Mouse (Mus musculus): ENCODE results near the gene Rin1. TPM values are rescaled to one million over a fixed set of nuclear protein-coding genes. Genes with fewer than 3 reads are reported as not detected.

The Rin1 gene
- polyA plus RNA-seq, 2 experiments = 2.6 to 4.9 TPM

GRCm38 (mm10) chr19:5089324-5089723 is 39.0 kb downstream of the Rin1 start:
- DNase-seq (ENCODE audit: low spot score) = no peak
- H3K4me3 ChIP-seq (replicated peaks; ENCODE audit: low read length) = peak overlapping the region; percentile 84
- peak overlapping the region; percentile 72; the same call in 1 of the 2 replicates for H3K9ac ChIP-seq (ENCODE audit: low read depth, low read length, severe bottlenecking)
- H3K9me3 ChIP-seq (ENCODE audit: control insufficient read depth, low read length) = no peaks in the 10 kb centered on the region
- H3K27ac ChIP-seq (replicated peaks; ENCODE audit: low read depth, low read length) = no peak overlapping the region
- no peak for TF ChIP-seq POLR2A (IDR thresholded peaks at IDR 0.05; ENCODE audit: borderline replicate concordance, extremely low read depth, insufficient read depth, insufficient read length)
- H3K4me2 ChIP-seq (replicated peaks; ENCODE audit: low read depth, low read length, severe bottlenecking) = peak overlapping the region; percentile 81
- H3K4me1 ChIP-seq (ENCODE audit: control insufficient read depth, insufficient read depth, low read length) = peaks cover 17% of the 10 kb centered on the region
- peaks cover 22% of the 10 kb centered on the region for H3K27me3 ChIP-seq (ENCODE audit: control insufficient read depth, insufficient read depth, low read length)
- 88% methylated on average over 4 of the region's 4 CpGs for whole genome bisulfite sequencing
- peaks cover 44% of the 10 kb centered on the region for H3K36me3 ChIP-seq (ENCODE audit: control insufficient read depth, insufficient read depth, low read length)
- no peak for ATAC-seq (ENCODE audit: low FRiP score, low read depth)

- no peak overlapping the region for H3K4me3 ChIP-seq (replicated peaks; ENCODE audit: low read length)
- H3K9ac ChIP-seq (ENCODE audit: low read depth, low read length, severe bottlenecking) = no peak overlapping the region
- H3K27ac ChIP-seq (replicated peaks; ENCODE audit: low read depth, low read length) = no peak overlapping the region
- DNase-seq (ENCODE audit: low spot score) (no peak), ATAC-seq (ENCODE audit: low FRiP score, low read depth) (no peak)
- peaks cover 44% of the 10 kb centered on the region for H3K36me3 ChIP-seq (ENCODE audit: control insufficient read depth, insufficient read depth, low read length)
- no peaks in the 10 kb centered on the region for H3K9me3 ChIP-seq (ENCODE audit: control insufficient read depth, low read length)
- no peak for TF ChIP-seq POLR2A (IDR thresholded peaks at IDR 0.05; ENCODE audit: borderline replicate concordance, extremely low read depth, insufficient read depth, insufficient read length)
- 84% methylated on average over 10 of the region's 10 CpGs for WGBS
- H3K4me2 ChIP-seq (replicated peaks; ENCODE audit: low read depth, low read length, severe bottlenecking) = no peak overlapping the region
- peaks cover 43% of the 10 kb centered on the region for H3K4me1 ChIP-seq (ENCODE audit: control insufficient read depth, insufficient read depth, low read length)
- no peaks in the 10 kb centered on the region for H3K27me3 ChIP-seq (ENCODE audit: control insufficient read depth, insufficient read depth, low read length)
Observed at GRCm38 (mm10) chr19:5092083-5092482, 41.8 kb downstream of the Rin1 start.

GRCm38 (mm10) chr19:5093481-5094242 is 43.4 kb downstream of the Rin1 start:
- H3K4me2 ChIP-seq (replicated peaks; ENCODE audit: low read depth, low read length, severe bottlenecking) = no peak overlapping the region
- H3K36me3 ChIP-seq (ENCODE audit: control insufficient read depth, insufficient read depth, low read length) = peaks cover 44% of the 10 kb centered on the region
- no peaks in the 10 kb centered on the region for H3K9me3 ChIP-seq (ENCODE audit: control insufficient read depth, low read length)
- peaks cover 44% of the 10 kb centered on the region for H3K4me1 ChIP-seq (ENCODE audit: control insufficient read depth, insufficient read depth, low read length)
- H3K27ac ChIP-seq (replicated peaks; ENCODE audit: low read depth, low read length) = no peak overlapping the region
- H3K9ac ChIP-seq (ENCODE audit: low read depth, low read length, severe bottlenecking) = no peak overlapping the region
- no peak for DNase-seq (ENCODE audit: low spot score)
- 72% methylated on average over 12 of the region's 12 CpGs for WGBS
- H3K27me3 ChIP-seq (ENCODE audit: control insufficient read depth, insufficient read depth, low read length) = no peaks in the 10 kb centered on the region
- no peak for TF ChIP-seq POLR2A (IDR thresholded peaks at IDR 0.05; ENCODE audit: borderline replicate concordance, extremely low read depth, insufficient read depth, insufficient read length)
- ATAC-seq (ENCODE audit: low FRiP score, low read depth) = no peak
- H3K4me3 ChIP-seq (replicated peaks; ENCODE audit: low read length) = no peak overlapping the region

- Histone ChIP-seq H3K36me3 (ENCODE audit: control insufficient read depth, insufficient read depth, low read length) (peaks cover 43% of the 10 kb centered on the region), H3K4me2 (replicated peaks; ENCODE audit: low read depth, low read length, severe bottlenecking) (peak overlapping the region; percentile 35), H3K4me1 (ENCODE audit: control insufficient read depth, insufficient read depth, low read length) (peaks cover 41% of the 10 kb centered on the region), H3K9ac (ENCODE audit: low read depth, low read length, severe bottlenecking) (no peak overlapping the region), H3K4me3 (replicated peaks; ENCODE audit: low read length) (no peak overlapping the region; the same call in 1 of the 2 replicates), H3K9me3 (ENCODE audit: control insufficient read depth, low read length) (no peaks in the 10 kb centered on the region), H3K27me3 (ENCODE audit: control insufficient read depth, insufficient read depth, low read length) (no peaks in the 10 kb centered on the region), H3K27ac (replicated peaks; ENCODE audit: low read depth, low read length) (no peak overlapping the region)
- TF ChIP-seq POLR2A (IDR thresholded peaks at IDR 0.05; ENCODE audit: borderline replicate concordance, extremely low read depth, insufficient read depth, insufficient read length) = no peak
- DNase-seq (ENCODE audit: low spot score) (peak; percentile 87), ATAC-seq (ENCODE audit: low FRiP score, low read depth) (peak; percentile 56)
- under 1% methylated on average over 21 of the region's 21 CpGs for WGBS
Observed at GRCm38 (mm10) chr19:5094243-5094632, 44.0 kb downstream of the Rin1 start.

GRCm38 (mm10) chr19:5094746-5095417 is 44.6 kb downstream of the Rin1 start:
- ATAC-seq (ENCODE audit: low FRiP score, low read depth) (no peak; the same call in 1 of the 2 replicates), DNase-seq (ENCODE audit: low spot score) (no peak)
- Histone ChIP-seq H3K4me2 (replicated peaks; ENCODE audit: low read depth, low read length, severe bottlenecking) (peak overlapping the region; percentile 35), H3K4me3 (replicated peaks; ENCODE audit: low read length) (no peak overlapping the region; the same call in 1 of the 2 replicates), H3K36me3 (ENCODE audit: control insufficient read depth, insufficient read depth, low read length) (peaks cover 44% of the 10 kb centered on the region), H3K27me3 (ENCODE audit: control insufficient read depth, insufficient read depth, low read length) (no peaks in the 10 kb centered on the region), H3K4me1 (ENCODE audit: control insufficient read depth, insufficient read depth, low read length) (peaks cover 38% of the 10 kb centered on the region), H3K27ac (replicated peaks; ENCODE audit: low read depth, low read length) (0 out of 2 replicates have a peak overlapping the region, but pooled peaks have one; percentile 26), H3K9me3 (ENCODE audit: control insufficient read depth, low read length) (no peaks in the 10 kb centered on the region), H3K9ac (ENCODE audit: low read depth, low read length, severe bottlenecking) (no peak overlapping the region)
- no peak for TF ChIP-seq POLR2A (IDR thresholded peaks at IDR 0.05; ENCODE audit: borderline replicate concordance, extremely low read depth, insufficient read depth, insufficient read length)
- 45% methylated on average over 11 of the region's 11 CpGs for WGBS
